7 mouse cellular contexts compared by ENCODE assay signal in genomic region chr9:120914877-120915459, GRCm38 (mm10). TPM values are rescaled to one million over a fixed set of nuclear protein-coding genes. Genes with fewer than 3 reads are reported as not detected.
DNase-seq lines count a peak whose midpoint lies in the region; ATAC-seq and TF ChIP-seq lines count a peak whose summit lies in the region.

No protein-coding gene starts in this region.

- H3K4me1 ChIP-seq in ES-Bruce4 (ENCODE audit: control insufficient read depth, insufficient read depth, low read length) = peaks cover 2% of the 10 kb centered on the region
- H3K4me1 ChIP-seq in lung, embryonic 15.5 days = peaks cover 19% of the 10 kb centered on the region

- no peak overlapping the region for H3K4me2 ChIP-seq in lung, embryonic 15.5 days

- H3K27ac ChIP-seq in ES-Bruce4 (ENCODE audit: insufficient read depth, low read length) = no peak overlapping the region
- H3K27ac ChIP-seq in lung, embryonic 15.5 days = peak overlapping the region; percentile 77

- no peak for TF ChIP-seq POLR2A in ES-Bruce4 (IDR thresholded peaks at IDR 0.05; ENCODE audit: insufficient read depth, low read length)

- H3K9me3 ChIP-seq in ES-Bruce4 (replicated peaks; ENCODE audit: control insufficient read depth, insufficient read depth, low read length, poor library complexity, severe bottlenecking) = no peaks in the 10 kb centered on the region
- no peaks in the 10 kb centered on the region for H3K9me3 ChIP-seq in lung, embryonic 15.5 days

- peak; percentile 65 for DNase-seq in adrenal gland, postnatal 14 days
- peak; percentile 56 to 60 for DNase-seq in heart, postnatal 14 days
- peak; percentile 35 to 64 for DNase-seq in thymus, postnatal 10 days (ENCODE audit: low spot score in 2 of 2)
- no peak for DNase-seq in layer of hippocampus, postnatal 14 days (ENCODE audit: low spot score in 2 of 2)
- DNase-seq in layer of hippocampus, postnatal 10 days (ENCODE audit: low spot score in 2 of 2) = no peak

- no peak for TF ChIP-seq EP300 in ES-Bruce4 (IDR thresholded peaks at IDR 0.05; ENCODE audit: insufficient read depth, low read depth, low read length)

- no peak overlapping the region for H3K9ac ChIP-seq in ES-Bruce4 (ENCODE audit: low read depth, poor library complexity, severe bottlenecking)
- no peak overlapping the region for H3K9ac ChIP-seq in lung, embryonic 15.5 days

- no peaks in the 10 kb centered on the region for H3K36me3 ChIP-seq in ES-Bruce4 (ENCODE audit: control insufficient read depth, insufficient read depth, low read length, poor library complexity, severe bottlenecking)
- H3K36me3 ChIP-seq in lung, embryonic 15.5 days = no peaks in the 10 kb centered on the region

- WGBS in lung, embryonic 15.5 days = 69% methylated on average over 14 of the region's 14 CpGs

- TF ChIP-seq CTCF in ES-Bruce4 (IDR thresholded peaks at IDR 0.05; ENCODE audit: low read depth, low read length) = peak; percentile 48

- intact Hi-C loops in heart, postnatal 14 days (cut with DNase I) = loop anchor here (5.0 kb wide), 2 partner anchors 138 to 313 kb away; no protein-coding TSS in a partner anchor

- no peaks in the 10 kb centered on the region for H3K27me3 ChIP-seq in ES-Bruce4 (ENCODE audit: control insufficient read depth, insufficient read depth, low read length, poor library complexity, severe bottlenecking)
- no peaks in the 10 kb centered on the region for H3K27me3 ChIP-seq in lung, embryonic 15.5 days

- peak; percentile 68 for ATAC-seq in lung, embryonic 15.5 days (ENCODE audit: borderline replicate concordance, extremely low read depth, low FRiP score, low TSS enrichment)

- peak overlapping the region; percentile 33; the same call in 1 of the 2 replicates for H3K4me3 ChIP-seq in ES-Bruce4 (ENCODE audit: low read depth, low read length)
- no peak overlapping the region for H3K4me3 ChIP-seq in lung, embryonic 15.5 days

RNA-seq across cellular contexts. Expression of gene Ctnnb1, which starts 14.0 kb away (rescaled TPM):
- polyA plus RNA-seq in ES-Bruce4 (2011; ENCODE audit: insufficient read depth, insufficient read length, low read depth, missing spikeins) = 826 and 830 TPM in 2 replicates
- total RNA-seq in adrenal gland, postnatal 14 days (2021) = 696 and 727 TPM in 2 replicates
- total RNA-seq in heart, postnatal 14 days (2021) = 100 to 1,000 TPM; 541 to 546 TPM
- polyA plus RNA-seq in lung, embryonic 15.5 days (2015; fragmentation: Nextera tagmentation; extraction: Ambion mirVana) = 552 and 563 TPM in 2 replicates
- total RNA-seq in layer of hippocampus, postnatal 14 days (2021) = 100 to 1,000 TPM; 772 to 788 TPM
- 100 to 1,000 TPM; 801 to 853 TPM for total RNA-seq in layer of hippocampus, postnatal 10 days (2021)

Comparison
In these comparisons a context has a peak if more than half of its experiments do, and no peak if none do; other contexts are left out.
1. DNase-seq: peak in adrenal gland, postnatal 14 days (single experiment), heart, postnatal 14 days (2 of 2) and thymus, postnatal 10 days (2 of 2); none in layer of hippocampus, postnatal 14 days (0 of 2) and layer of hippocampus, postnatal 10 days (0 of 2).